Mouse (Mus musculus) kidney, postnatal 36 days (tissue): ENCODE measurements around the gene Slc2a12.

Source experiments
- DNase-seq, 2 experiments: peaks; one replicate each; pipeline ENCODE4 v3.0.0; 2021 to 2022; ENCODE audit warnings: mixed read lengths in 2 of 2

The Slc2a12 gene

DNA sequence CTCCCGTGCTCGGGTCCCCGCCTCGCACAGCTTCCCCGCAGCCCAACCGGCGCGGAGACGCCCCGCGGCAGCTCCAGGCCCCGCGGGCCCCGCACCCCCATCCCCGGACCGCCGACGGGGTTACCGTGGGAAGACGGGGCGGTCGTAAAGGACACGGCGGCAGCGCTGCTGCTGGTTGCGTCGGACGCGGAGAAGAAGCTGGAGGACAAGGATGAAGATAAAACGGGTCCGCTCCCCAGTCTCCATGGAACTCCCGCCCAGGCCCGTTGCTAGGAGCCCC, 86.1 kb downstream of the Slc2a12 start:
- no peak for DNase-seq

DNA sequence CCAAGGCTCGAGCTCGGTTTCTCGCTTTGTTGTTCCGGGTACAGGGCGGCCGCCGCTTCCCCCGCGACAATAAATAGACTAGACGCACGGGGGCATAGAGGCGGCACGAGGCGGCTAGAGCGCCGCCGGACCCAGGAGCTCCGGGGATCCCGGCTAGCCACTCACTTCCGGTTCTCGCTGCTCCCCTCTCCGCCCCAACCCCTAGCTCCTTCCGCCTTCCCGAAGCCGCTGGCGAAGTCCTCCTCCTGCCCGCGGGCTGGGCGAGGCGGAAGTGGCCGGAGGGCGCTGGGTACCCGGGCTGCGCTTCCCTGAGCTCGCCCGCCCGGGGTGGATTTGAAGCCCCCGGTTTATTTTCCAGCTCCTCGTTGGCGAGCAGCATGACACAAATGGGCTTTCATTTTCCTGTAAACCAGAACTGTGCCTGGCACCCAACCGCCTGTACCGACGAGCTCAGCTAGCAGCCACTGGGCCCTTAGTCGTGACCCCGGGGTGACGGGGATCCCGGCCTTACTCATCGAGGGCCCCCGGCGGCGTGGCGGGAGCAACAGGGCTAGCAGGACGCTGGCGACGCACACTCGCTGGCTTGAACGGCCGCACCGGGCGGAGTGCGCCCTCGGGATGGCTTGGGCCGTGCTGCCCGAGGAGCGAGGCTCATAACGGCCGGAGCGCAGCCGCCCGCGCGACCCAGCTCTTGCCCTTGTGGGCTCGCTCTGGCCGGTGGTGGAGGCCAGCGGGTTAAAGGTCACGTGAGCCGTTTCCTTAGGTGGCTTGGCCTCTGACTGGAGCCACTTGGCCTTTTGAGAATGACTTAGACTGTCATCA, 86.7 kb downstream of the Slc2a12 start, which contains the start of gene Tbpl1:
Gene Tbpl1, minus strand, starts transcription at position 667 of the 822 bp plus-strand sequence.
- DNase-seq, result peak; percentile 97

- no peak for DNase-seq
Observed at GRCm38 (mm10) chr10:22732181-22732580, 87.4 kb downstream of the Slc2a12 start.

DNA sequence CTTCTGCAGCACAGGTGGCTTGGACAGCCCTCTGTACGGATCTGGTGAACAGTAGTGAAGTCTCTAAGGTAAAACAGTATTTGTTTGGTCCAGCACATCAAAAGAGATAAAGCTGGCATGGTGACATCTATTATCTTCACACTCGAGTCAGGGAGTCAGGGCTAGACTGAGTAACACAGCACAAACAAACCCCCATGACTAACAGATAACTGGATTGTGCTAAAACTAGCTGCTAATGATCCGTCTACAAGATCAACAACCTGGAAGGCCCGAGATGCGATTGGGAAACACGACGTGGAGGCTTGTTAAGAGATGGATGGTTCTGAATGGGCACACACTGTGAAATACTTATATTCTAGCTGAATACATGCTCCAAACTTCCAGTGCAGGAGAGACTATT, 101.1 kb downstream of the Slc2a12 start:
- no peak for DNase-seq

DNA sequence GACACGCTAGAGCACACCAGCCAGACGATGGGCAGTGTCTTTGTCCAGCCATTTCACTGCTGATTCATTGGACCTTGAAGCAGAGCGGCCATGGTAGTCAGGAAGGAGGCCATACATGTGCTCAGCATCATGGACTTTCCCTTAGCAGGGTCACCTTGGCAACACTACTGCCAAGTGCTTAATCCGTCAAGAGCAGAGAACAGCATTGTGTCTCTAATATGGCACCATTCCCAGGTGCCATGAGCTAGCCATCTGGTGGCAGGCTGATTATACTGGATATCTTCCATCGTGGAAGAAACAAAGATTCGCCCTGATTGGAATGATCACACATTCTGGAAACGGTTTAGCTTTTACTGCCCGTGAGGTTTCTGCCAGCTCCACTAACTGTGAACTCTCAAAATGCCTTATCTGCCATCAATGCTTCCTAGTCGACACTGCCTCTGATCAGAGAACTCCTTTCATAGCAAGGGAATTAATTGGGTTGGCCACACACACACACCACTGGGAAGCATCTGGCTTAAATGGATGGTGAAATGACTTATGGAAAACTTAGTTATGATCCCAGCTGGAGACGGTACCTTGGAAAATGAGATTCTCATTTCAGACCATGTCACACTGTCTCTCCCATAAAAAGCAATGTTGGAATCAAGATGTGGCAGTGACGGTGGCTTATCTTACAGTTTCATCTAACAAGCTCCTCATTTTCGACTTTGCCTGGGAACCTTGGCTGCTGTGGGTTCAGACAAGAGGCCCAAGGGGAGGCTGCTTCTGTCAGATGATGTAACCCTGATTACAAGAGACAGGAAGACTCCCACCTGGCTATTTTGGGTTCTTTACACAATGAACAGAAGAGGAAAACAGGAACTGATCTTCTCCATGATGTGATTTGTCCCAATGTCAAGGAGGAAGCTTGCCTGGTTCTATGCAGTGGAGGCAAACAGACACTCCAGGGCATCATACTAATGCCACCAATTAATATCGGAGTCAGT, 101.8 kb downstream of the Slc2a12 start:
- DNase-seq, result no peak

GRCm38 (mm10) chr10:22751175-22751682, 106.4 kb downstream of the Slc2a12 start:
- no peak for DNase-seq
